Mouse (Mus musculus) heart, embryonic 16.5 days (tissue): ENCODE data around the gene Slc9a9. TPM values are rescaled to one million over a fixed set of nuclear protein-coding genes. Genes with fewer than 3 reads are reported as not detected.

ENCODE experiments used
- ATAC-seq: fragments of 200-750 bp; cut with Nextera tagmentation; replicated peaks from 2 replicates; pipeline ENCODE4 v1.8.0; 2017; ENCODE audit warnings: moderate number of reproducible peaks; ENCODE audit not compliant: insufficient read depth, low FRiP score; ENCODE audit errors: extremely low read depth
- H3K27ac ChIP-seq: fragments of 300-500 bp; sonication (generic); 2 replicates; pipeline ENCODE4 v1.5.1; 2014; ENCODE audit warnings: mild to moderate bottlenecking, low read length, control low read depth, moderate library complexity
- H3K27me3 ChIP-seq: fragments of 300-500 bp; sonication (generic); 2 replicates; pipeline ENCODE4 v1.6.1; 2014; ENCODE audit warnings: low read length, mixed read lengths; ENCODE audit not compliant: control insufficient read depth, insufficient read depth
- H3K36me3 ChIP-seq: fragments of 300-500 bp; sonication (generic); 2 replicates; pipeline ENCODE4 v1.6.1; 2014; ENCODE audit not compliant: control insufficient read depth, insufficient read depth
- H3K4me1 ChIP-seq: fragments of 300-500 bp; sonication (generic); 2 replicates; pipeline ENCODE4 v1.6.1; 2014; ENCODE audit warnings: low read length, mixed read lengths; ENCODE audit not compliant: control insufficient read depth, insufficient read depth
- H3K4me2 ChIP-seq: fragments of 300-500 bp; sonication (generic); 2 replicates; pipeline ENCODE4 v1.6.1; 2014; ENCODE audit warnings: low read depth, mild to moderate bottlenecking, control low read depth, low read length
- H3K4me3 ChIP-seq: fragments of 300-500 bp; sonication (generic); 2 replicates; pipeline ENCODE4 v1.5.1; 2014; ENCODE audit warnings: mild to moderate bottlenecking, control low read depth, low read length
- H3K9ac ChIP-seq: fragments of 300-500 bp; sonication (generic); 2 replicates; pipeline ENCODE4 v1.6.1; 2014; ENCODE audit warnings: low read length, control low read depth
- H3K9me3 ChIP-seq: fragments of 300-500 bp; sonication (generic); replicated peaks from 2 replicates; pipeline ENCODE4 v1.6.1; 2016; ENCODE audit warnings: low read length; ENCODE audit not compliant: control insufficient read depth
- WGBS: fragments of 180-500 bp; shearing (Covaris S2); extraction: QIAGEN DNeasy Blood & Tissue Kit; methylation state at CpG from one replicate; pipeline ENCODE4 v1.1.7; 2014; 5-methylcytosine and 5-hydroxymethylcytosine counted together
- polyA plus RNA-seq: library from polyadenylated mRNA; unstranded; fragments of >200 nt; fragmentation: Nextera tagmentation; extraction: Ambion mirVana; gene quantifications from 2 replicates; pipeline ENCODE4 v1.2.1, GENCODE M21; 2015

The Slc9a9 gene
- polyA plus RNA-seq, 1 experiment from 2014 or later, result 6.3 TPM

DNA sequence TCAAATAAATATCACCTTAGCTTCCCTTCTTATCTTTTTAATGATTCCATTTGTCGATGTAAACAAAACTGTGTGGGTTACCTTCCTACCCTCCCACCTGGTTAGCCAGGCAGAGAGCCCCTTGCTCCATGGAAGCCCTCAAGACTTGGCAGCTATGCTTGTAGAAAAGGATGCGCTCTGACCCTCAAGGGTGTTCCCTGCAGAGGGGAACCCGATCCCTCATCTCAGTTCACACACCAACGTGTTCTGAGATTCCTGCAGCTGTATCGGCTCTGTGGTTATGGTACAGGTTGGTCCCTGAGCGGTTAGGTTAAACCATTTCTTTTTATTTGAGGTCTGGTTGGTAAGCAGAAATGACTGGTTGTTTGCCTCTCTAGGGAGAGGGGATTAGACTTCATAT is 484.3 kb downstream of the Slc9a9 start:
- Histone ChIP-seq H3K4me2 (no peak overlapping the region), H3K9me3 (no peaks in the 10 kb centered on the region), H3K36me3 (no peaks in the 10 kb centered on the region), H3K4me1 (no peaks in the 10 kb centered on the region), H3K27ac (no peak overlapping the region), H3K9ac (no peak overlapping the region), H3K27me3 (no peaks in the 10 kb centered on the region), H3K4me3 (no peak overlapping the region)
- ATAC-seq, result no peak
- WGBS, result 79% methylated on average over 6 of the region's 6 CpGs

DNA sequence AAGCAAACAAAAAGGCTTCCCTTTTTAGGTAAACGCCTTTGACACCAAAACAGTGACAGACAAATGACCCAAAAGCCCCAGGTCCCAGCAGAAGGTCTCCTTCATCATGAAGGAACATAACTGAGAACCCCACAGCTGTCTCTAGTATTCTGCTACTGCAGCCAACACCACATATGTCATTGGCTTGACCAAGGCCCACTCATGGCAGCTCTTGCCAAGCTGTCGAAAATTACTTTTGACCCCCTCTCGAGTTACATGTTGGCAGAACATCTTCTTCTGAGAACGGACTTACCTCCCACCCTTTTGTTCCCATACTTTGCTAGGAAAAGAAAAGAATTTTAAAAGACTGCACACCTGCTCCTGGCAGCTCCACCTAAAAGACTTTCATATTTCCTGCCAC is 488.2 kb downstream of the Slc9a9 start:
- no peak overlapping the region for H3K4me2 ChIP-seq
- no peaks in the 10 kb centered on the region for H3K36me3 ChIP-seq
- no peaks in the 10 kb centered on the region for H3K27me3 ChIP-seq
- no peaks in the 10 kb centered on the region for H3K9me3 ChIP-seq
- ATAC-seq, result no peak
- H3K4me1 ChIP-seq, result no peaks in the 10 kb centered on the region
- 58% methylated on average over 4 of the region's 4 CpGs for WGBS
- no peak overlapping the region for H3K27ac ChIP-seq
- H3K9ac ChIP-seq, result no peak overlapping the region
- H3K4me3 ChIP-seq, result no peak overlapping the region

DNA sequence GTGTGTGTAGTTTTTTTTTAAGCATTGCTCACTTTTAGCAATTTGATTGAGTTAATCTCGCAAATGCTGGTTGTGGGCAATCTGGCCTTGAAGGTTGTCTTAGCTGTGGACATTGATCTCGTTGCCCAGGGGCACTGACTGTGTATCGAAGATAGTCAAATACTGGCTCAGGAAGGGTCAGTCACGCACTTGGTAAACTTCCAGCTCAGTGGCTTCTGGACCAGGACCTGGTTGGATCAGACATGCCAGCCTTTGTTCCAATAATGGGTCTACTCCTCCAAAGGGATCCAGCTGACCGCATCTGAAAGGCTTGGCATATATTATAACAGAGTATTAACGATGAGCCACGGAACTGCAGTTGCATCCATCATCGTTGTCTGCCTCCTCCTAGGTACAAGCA is 489.2 kb downstream of the Slc9a9 start:
- no peaks in the 10 kb centered on the region for H3K9me3 ChIP-seq
- no peak overlapping the region for H3K4me2 ChIP-seq
- no peak overlapping the region for H3K4me3 ChIP-seq
- H3K4me1 ChIP-seq, result no peaks in the 10 kb centered on the region
- H3K27ac ChIP-seq, result no peak overlapping the region
- H3K27me3 ChIP-seq, result no peaks in the 10 kb centered on the region
- no peak for ATAC-seq
- 88% methylated on average over 8 of the region's 8 CpGs for WGBS
- no peaks in the 10 kb centered on the region for H3K36me3 ChIP-seq
- H3K9ac ChIP-seq, result no peak overlapping the region

DNA sequence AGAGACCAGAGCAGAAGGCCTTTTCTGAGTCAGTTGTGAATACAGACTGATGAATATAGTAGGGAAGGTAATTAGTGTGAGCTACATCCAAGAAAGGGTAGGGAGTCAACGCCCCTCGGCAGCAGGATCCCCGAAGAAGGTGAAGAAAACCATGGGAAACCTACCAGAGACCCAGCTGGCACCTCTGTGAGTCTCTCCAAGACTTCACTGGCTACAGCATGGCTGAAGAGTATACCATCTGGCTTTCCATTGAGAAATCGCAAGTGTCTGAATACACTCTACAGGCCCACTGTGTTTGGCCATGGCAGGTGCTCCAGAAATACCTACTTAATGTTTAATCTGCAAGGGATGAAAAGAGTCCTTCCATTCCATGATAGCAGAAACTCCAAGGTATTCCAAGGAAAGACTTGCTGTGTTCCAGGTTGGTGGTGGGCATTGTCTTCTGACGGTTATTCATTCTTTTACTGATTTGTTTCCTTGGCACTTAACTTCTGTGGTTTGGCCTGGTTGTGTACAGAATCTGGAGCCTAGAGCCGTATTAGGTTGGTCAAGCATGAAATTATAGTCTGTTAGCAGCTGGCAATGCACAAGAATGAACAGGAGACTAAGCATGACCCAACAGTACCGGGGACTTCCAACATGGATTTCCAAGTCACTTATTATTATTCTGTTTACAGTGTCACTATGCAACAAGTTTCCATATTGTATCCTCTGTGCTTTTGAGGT is 491.0 kb downstream of the Slc9a9 start:
- H3K4me2 ChIP-seq, result no peak overlapping the region
- no peak overlapping the region for H3K9ac ChIP-seq
- H3K27me3 ChIP-seq, result no peaks in the 10 kb centered on the region
- H3K4me3 ChIP-seq, result no peak overlapping the region
- no peaks in the 10 kb centered on the region for H3K4me1 ChIP-seq
- no peaks in the 10 kb centered on the region for H3K36me3 ChIP-seq
- ATAC-seq, result no peak
- H3K27ac ChIP-seq, result no peak overlapping the region
- 90% methylated on average over 7 of the region's 7 CpGs for WGBS
- H3K9me3 ChIP-seq, result no peaks in the 10 kb centered on the region

DNA sequence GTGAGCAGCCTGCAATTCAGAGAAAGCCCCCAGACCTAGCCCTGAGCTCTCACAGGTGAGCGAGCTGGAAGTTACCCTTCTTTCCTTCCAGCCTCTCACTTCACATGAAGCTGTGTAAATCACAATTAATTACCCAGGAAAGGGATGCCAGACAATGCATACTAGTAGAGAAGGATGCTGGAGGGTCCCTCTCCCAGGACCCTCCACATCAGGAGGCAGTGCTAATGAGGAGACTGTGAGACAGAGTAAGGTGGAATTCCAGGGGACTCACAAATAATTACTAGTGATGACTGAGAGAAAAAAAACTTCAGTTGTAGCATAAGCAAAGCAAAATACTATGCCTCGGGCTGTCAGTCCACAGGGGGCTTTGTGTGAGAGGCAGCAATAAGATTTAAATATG is 492.0 kb downstream of the Slc9a9 start:
- Histone ChIP-seq H3K9ac (no peak overlapping the region), H3K27me3 (no peaks in the 10 kb centered on the region), H3K27ac (no peak overlapping the region), H3K4me2 (no peak overlapping the region), H3K4me1 (no peaks in the 10 kb centered on the region), H3K4me3 (no peak overlapping the region), H3K9me3 (no peaks in the 10 kb centered on the region), H3K36me3 (no peaks in the 10 kb centered on the region)
- no peak for ATAC-seq
- 73% methylated on average over 2 of the region's 2 CpGs for WGBS

DNA sequence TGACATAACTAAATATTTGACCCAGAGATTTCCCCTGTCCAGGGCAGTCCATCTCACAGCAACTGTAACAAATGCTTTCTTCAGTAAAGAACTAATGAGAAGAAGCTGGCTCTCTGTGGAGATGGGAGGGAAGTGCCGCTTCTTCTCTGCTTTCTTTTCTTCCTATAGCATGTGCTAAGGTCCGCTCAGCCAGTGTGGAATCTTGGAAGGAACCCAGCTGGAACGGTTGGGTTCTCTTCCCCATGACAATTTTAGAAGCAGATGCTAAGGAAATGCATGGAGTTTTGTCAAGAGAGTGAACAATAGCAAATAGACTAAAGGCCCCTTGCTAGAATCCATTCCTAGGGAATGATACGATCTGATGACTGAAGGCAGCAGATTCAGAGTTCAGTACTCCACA is 496.5 kb downstream of the Slc9a9 start:
- 56% methylated on average over 4 of the region's 4 CpGs for WGBS
- Histone ChIP-seq H3K27me3 (no peaks in the 10 kb centered on the region), H3K27ac (no peak overlapping the region), H3K36me3 (no peaks in the 10 kb centered on the region), H3K4me1 (no peaks in the 10 kb centered on the region), H3K9me3 (no peaks in the 10 kb centered on the region), H3K4me2 (no peak overlapping the region), H3K9ac (no peak overlapping the region), H3K4me3 (no peak overlapping the region)
- no peak for ATAC-seq

DNA sequence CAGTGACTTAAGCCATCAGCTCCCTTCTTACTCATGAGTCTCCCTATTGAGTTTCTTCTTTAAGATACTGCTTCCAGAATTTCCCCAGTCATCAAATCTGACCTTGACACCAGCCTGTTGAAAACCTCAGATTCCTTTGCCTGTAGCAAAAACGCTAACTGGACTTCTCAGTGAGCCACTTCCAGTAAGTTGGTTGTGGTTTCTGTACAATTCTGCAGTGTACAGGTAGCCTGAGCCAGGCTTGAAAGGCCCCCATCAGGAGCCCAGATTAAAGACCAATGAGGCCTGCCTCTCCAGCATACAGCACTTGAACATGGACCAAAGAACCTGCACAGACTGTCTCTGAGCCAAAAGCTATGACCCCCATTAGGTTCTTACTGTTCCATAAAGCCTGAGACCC is 498.1 kb downstream of the Slc9a9 start:
- Histone ChIP-seq H3K27me3 (no peaks in the 10 kb centered on the region), H3K4me3 (no peak overlapping the region), H3K27ac (no peak overlapping the region), H3K4me1 (no peaks in the 10 kb centered on the region), H3K9me3 (no peaks in the 10 kb centered on the region), H3K4me2 (no peak overlapping the region), H3K9ac (no peak overlapping the region), H3K36me3 (no peaks in the 10 kb centered on the region)
- no peak for ATAC-seq
- WGBS, result 56% methylated on average over 1 of the region's 1 CpGs

DNA sequence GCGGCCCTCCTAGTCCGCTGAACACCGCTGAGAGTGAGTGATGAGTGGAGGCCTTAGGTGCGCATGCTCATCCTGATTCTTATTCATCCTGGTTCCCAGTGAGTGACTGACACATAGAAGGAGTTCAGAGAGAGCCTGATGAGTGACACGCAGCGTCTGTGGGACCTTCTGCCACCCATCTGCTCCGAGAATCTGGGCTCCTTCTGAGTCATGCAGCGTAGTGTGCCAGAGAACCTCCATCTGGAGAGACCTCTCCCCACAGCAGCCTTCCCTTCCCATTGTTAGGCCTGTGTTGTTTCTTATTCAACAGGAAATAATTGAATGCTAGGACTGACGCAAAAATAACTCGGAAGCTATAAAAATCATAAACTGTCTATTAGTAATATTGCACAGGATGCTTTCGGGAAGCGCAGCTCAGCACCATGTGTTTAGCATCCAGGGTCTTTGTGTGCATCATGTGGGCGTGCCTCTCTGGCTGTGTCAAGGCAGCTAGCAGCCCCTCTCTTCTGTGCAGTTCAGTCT is 498.8 kb downstream of the Slc9a9 start:
- Histone ChIP-seq H3K4me1 (no peaks in the 10 kb centered on the region), H3K36me3 (no peaks in the 10 kb centered on the region), H3K4me2 (no peak overlapping the region), H3K27ac (no peak overlapping the region), H3K9me3 (no peaks in the 10 kb centered on the region), H3K9ac (no peak overlapping the region), H3K4me3 (no peak overlapping the region), H3K27me3 (no peaks in the 10 kb centered on the region)
- no peak for ATAC-seq
- WGBS, result 75% methylated on average over 13 of the region's 13 CpGs

DNA sequence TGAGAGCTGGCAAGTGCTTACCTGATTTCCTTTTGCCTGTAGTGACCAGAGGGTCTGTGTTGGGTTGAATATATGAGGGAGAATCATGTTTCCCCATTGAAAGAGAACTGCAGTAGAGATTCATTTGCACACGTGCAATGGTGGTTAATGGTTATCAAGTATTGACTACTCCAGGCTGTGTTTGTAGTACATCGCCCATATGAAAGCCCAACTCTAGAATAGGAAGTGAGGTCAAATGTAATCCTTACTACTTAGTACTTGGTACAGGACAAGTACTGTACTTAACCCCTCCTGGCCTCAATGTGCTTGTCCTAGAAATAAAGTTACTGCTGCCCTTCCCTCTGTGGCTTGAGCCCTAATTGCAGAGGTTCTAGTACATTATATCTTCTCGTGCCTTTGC is 508.5 kb downstream of the Slc9a9 start:
- no peak overlapping the region for H3K4me2 ChIP-seq
- no peaks in the 10 kb centered on the region for H3K36me3 ChIP-seq
- H3K27me3 ChIP-seq, result no peaks in the 10 kb centered on the region
- no peak overlapping the region for H3K9ac ChIP-seq
- no peak overlapping the region for H3K4me3 ChIP-seq
- H3K4me1 ChIP-seq, result no peaks in the 10 kb centered on the region; the same call in 1 of the 2 replicates
- no peak overlapping the region for H3K27ac ChIP-seq
- 83% methylated on average over 3 of the region's 3 CpGs for WGBS
- ATAC-seq, result no peak
- no peaks in the 10 kb centered on the region for H3K9me3 ChIP-seq
